Mouse (Mus musculus) heart, embryonic 16.5 days (tissue): ENCODE results near the gene D930048N14Rik. TPM values are rescaled to one million over a fixed set of nuclear protein-coding genes. Genes with fewer than 3 reads are reported as not detected.
"Not testable (repeated sequence)": the region's sequence is repeated elsewhere in the genome, so short reads cannot be mapped to it uniquely, and the experiment has no call there.

ENCODE experiments used
- ATAC-seq: fragments of 200-750 bp; cut with Nextera tagmentation; replicated peaks from 2 replicates; pipeline ENCODE4 v1.8.0; 2017; ENCODE audit warnings: moderate number of reproducible peaks; ENCODE audit not compliant: insufficient read depth, low FRiP score; ENCODE audit errors: extremely low read depth
- H3K27ac ChIP-seq: fragments of 300-500 bp; sonication (generic); 2 replicates; pipeline ENCODE4 v1.5.1; 2014; ENCODE audit warnings: mild to moderate bottlenecking, low read length, control low read depth, moderate library complexity
- H3K27me3 ChIP-seq: fragments of 300-500 bp; sonication (generic); 2 replicates; pipeline ENCODE4 v1.6.1; 2014; ENCODE audit warnings: low read length, mixed read lengths; ENCODE audit not compliant: control insufficient read depth, insufficient read depth
- H3K36me3 ChIP-seq: fragments of 300-500 bp; sonication (generic); 2 replicates; pipeline ENCODE4 v1.6.1; 2014; ENCODE audit not compliant: control insufficient read depth, insufficient read depth
- H3K4me1 ChIP-seq: fragments of 300-500 bp; sonication (generic); 2 replicates; pipeline ENCODE4 v1.6.1; 2014; ENCODE audit warnings: low read length, mixed read lengths; ENCODE audit not compliant: control insufficient read depth, insufficient read depth
- H3K4me2 ChIP-seq: fragments of 300-500 bp; sonication (generic); 2 replicates; pipeline ENCODE4 v1.6.1; 2014; ENCODE audit warnings: low read depth, mild to moderate bottlenecking, control low read depth, low read length
- H3K4me3 ChIP-seq: fragments of 300-500 bp; sonication (generic); 2 replicates; pipeline ENCODE4 v1.5.1; 2014; ENCODE audit warnings: mild to moderate bottlenecking, control low read depth, low read length
- H3K9ac ChIP-seq: fragments of 300-500 bp; sonication (generic); 2 replicates; pipeline ENCODE4 v1.6.1; 2014; ENCODE audit warnings: low read length, control low read depth
- H3K9me3 ChIP-seq: fragments of 300-500 bp; sonication (generic); replicated peaks from 2 replicates; pipeline ENCODE4 v1.6.1; 2016; ENCODE audit warnings: low read length; ENCODE audit not compliant: control insufficient read depth
- WGBS: fragments of 180-500 bp; shearing (Covaris S2); extraction: QIAGEN DNeasy Blood & Tissue Kit; methylation state at CpG from one replicate; pipeline ENCODE4 v1.1.7; 2014; 5-methylcytosine and 5-hydroxymethylcytosine counted together
- polyA plus RNA-seq: library from polyadenylated mRNA; unstranded; fragments of >200 nt; fragmentation: Nextera tagmentation; extraction: Ambion mirVana; gene quantifications from 2 replicates; pipeline ENCODE4 v1.2.1, GENCODE M21; 2015

Gene D930048N14Rik
- polyA plus RNA-seq, 1 experiment from 2014 or later: 1.3 TPM

DNA sequence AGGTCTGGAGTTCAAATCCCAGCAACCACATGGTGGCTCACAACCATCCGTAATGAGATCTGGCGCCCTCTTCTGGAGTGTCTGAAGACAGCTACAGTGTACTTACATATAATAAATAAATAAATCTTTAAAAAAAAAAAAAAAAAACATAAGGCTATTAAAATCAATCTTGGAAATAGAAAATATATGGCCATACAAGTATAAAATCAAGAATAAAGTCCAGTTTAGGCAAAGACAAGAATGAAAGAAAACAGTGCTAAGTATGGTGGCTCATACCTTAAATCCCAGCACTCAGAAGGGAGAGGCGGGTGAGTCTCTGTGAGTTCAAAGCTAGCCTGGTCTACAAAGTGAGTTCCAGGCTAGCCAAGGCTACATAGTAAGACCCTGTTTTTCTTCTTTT, 39.8 kb downstream of the D930048N14Rik start:
- 100% methylated on average over 1 of the region's 3 CpGs for WGBS

DNA sequence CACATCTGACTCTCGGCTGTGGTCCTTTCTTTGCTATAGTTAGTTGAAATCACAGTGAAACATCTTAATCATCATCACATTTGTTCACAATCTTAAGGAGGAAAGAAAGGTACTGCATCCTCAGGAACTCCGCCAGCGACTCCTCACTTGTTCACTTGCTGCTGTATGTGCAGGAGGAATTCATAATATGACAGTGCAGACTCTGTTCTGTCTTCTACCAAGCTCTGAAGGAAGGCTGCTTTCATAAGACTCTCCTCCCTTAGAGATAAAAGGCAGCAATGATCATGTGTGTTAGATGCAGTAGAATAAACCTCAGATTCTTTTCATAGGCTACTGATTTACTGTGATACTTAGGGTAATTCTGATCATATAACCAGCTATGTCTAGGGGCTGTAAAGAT, 44.2 kb downstream of the D930048N14Rik start:
- Histone ChIP-seq H3K27ac (no peak overlapping the region), H3K4me1 (no peaks in the 10 kb centered on the region), H3K9ac (no peak overlapping the region), H3K4me3 (no peak overlapping the region), H3K27me3 (no peaks in the 10 kb centered on the region), H3K36me3 (peaks cover 33% of the 10 kb centered on the region), H3K4me2 (no peak overlapping the region), H3K9me3 (no peaks in the 10 kb centered on the region)
- WGBS: 97% methylated on average over 3 of the region's 3 CpGs
- no peak for ATAC-seq

More for the DNA sequence above, 39.8 kb downstream of the D930048N14Rik start:
- not testable (repeated sequence) for H3K9ac ChIP-seq, H3K4me3 ChIP-seq, H3K4me2 ChIP-seq, H3K27me3 ChIP-seq, H3K27ac ChIP-seq, H3K4me1 ChIP-seq, ATAC-seq, H3K9me3 ChIP-seq, H3K36me3 ChIP-seq

DNA sequence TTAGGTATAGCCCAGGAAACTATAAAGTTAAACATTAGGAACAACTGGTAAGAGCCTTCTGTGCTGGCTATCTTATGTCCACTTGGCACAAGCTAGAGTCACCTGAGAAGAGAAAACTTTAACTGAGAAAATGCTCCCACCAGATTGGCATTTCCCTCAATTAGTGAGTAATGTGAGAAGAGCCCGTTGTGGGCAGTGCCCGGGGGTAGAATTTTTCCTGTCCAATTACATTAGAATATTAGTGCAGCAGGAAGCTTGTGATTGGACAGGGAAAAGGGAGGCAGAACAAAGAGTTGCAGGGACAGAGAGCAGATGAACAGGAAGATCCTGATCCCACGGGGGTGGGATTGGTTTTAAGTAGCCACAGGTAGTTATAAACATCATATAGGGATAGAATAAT, 52.1 kb downstream of the D930048N14Rik start:
- no peak for ATAC-seq
- H3K27ac ChIP-seq: no peak overlapping the region
- H3K4me1 ChIP-seq: no peaks in the 10 kb centered on the region
- H3K9ac ChIP-seq: no peak overlapping the region
- H3K9me3 ChIP-seq: no peaks in the 10 kb centered on the region
- peaks cover 49% of the 10 kb centered on the region for H3K36me3 ChIP-seq
- no peak overlapping the region for H3K4me3 ChIP-seq
- no peaks in the 10 kb centered on the region for H3K27me3 ChIP-seq
- 81% methylated on average over 3 of the region's 3 CpGs for WGBS
- H3K4me2 ChIP-seq: no peak overlapping the region

DNA sequence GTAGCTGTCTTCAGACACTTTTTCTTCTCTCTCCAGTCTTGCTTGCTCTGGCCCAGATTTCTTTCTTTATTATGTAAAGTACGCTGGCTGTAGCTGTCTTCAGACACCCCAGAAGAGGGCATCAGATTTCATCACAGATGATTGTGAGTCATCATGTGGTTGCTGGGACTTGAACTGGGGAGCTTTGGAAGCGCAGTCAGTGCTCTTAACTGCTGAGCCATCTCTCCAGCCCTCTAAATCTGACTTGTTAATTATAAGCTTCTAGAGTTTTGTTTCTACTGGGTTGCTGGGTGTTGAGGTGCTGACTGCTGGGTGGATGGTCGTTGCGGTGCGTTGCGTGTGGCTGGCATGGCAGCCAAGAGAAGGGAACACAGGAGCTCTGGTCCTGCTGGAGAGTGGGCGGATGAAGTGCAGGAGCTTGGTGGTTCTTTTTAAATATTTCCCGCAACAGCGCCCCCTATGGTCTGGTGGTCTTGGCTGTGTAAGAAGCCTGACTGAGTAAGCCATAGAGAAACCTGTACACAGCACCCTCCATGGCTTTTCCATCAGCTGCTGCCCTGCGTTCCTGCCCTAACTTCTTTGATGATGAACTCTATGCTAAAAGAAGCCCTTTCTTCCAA, 52.7 kb downstream of the D930048N14Rik start:
- WGBS: 68% methylated on average over 10 of the region's 10 CpGs
- no peaks in the 10 kb centered on the region for H3K4me1 ChIP-seq

DNA sequence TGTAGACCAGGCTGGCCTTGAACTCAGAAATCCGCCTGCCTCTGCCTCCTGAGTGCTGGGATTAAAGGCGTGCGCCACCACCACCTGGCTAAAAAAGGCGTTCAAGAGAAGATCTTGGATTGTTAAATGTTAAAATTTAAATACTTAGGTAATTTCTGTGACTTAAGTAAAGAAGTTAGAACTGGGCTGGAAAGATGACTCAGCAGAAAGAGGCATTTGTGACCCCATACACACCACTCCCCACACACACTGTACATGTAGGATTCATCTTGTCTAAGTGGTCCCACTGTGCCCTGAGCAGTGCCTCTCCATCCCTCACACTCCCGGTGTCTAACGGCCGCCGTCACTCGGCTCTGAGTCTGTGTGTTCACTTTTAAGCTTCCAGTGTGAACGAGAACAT, 55.7 kb downstream of the D930048N14Rik start:
- 87% methylated on average over 10 of the region's 10 CpGs for WGBS
- no peaks in the 10 kb centered on the region for H3K4me1 ChIP-seq
- H3K9me3 ChIP-seq: no peaks in the 10 kb centered on the region
- H3K9ac ChIP-seq: no peak overlapping the region
- H3K36me3 ChIP-seq: peaks cover 32% of the 10 kb centered on the region
- no peak overlapping the region for H3K4me2 ChIP-seq
- H3K27me3 ChIP-seq: no peaks in the 10 kb centered on the region
- no peak overlapping the region for H3K4me3 ChIP-seq
- no peak for ATAC-seq
- H3K27ac ChIP-seq: no peak overlapping the region

More for the DNA sequence above, 52.7 kb downstream of the D930048N14Rik start:
- Histone ChIP-seq H3K36me3 (peaks cover 44% of the 10 kb centered on the region), H3K4me3 (no peak overlapping the region), H3K9me3 (no peaks in the 10 kb centered on the region), H3K9ac (no peak overlapping the region), H3K4me2 (no peak overlapping the region), H3K27me3 (no peaks in the 10 kb centered on the region), H3K27ac (no peak overlapping the region)
- no peak for ATAC-seq

DNA sequence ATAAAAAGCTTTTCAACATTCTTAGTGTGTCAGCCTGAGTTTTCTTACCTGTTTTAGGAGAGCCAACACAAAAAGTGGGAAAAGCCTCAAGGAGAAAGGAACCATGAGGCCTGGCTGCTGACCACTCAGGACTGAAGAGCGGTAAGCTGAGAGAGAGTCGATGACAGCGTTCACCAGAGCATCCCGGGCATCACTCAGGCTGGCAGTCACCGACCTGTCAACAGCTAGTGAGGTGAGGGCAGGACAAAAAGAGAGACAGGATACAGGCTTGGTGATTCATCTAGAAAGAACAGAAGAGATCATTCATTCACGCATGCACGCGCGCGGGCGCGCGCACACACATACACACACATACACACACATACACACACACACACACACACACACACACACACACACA, 56.3 kb downstream of the D930048N14Rik start:
- Histone ChIP-seq H3K4me2 (no peak overlapping the region), H3K9ac (no peak overlapping the region), H3K4me3 (no peak overlapping the region), H3K27ac (no peak overlapping the region), H3K27me3 (no peaks in the 10 kb centered on the region), H3K36me3 (peaks cover 33% of the 10 kb centered on the region), H3K9me3 (no peaks in the 10 kb centered on the region), H3K4me1 (no peaks in the 10 kb centered on the region)
- ATAC-seq: no peak
- WGBS: 65% methylated on average over 10 of the region's 13 CpGs

Other genes with a start within 250 kb of the D930048N14Rik start
- gene Phykpl, start 66.2 kb upstream of the D930048N14Rik start, polyA plus RNA-seq: 15.0 TPM in 2 replicates
- gene Hnrnpab, start 44.1 kb upstream of the D930048N14Rik start, polyA plus RNA-seq: 251 and 280 TPM in 2 replicates
- 77.9 and 88.1 TPM in 2 replicates for gene Nhp2, start 31.2 kb upstream of the D930048N14Rik start, polyA plus RNA-seq
- gene Rmnd5b, start 15.1 kb upstream of the D930048N14Rik start, polyA plus RNA-seq: 37.1 and 38.2 TPM in 2 replicates
- gene N4bp3, start 112 bp upstream of the D930048N14Rik start, polyA plus RNA-seq: 21.6 and 25.8 TPM in 2 replicates
- gene 0610009B22Rik, start 37.9 kb downstream of the D930048N14Rik start, polyA plus RNA-seq: 66.3 and 75.5 TPM in 2 replicates
- 9.7 and 10.7 TPM in 2 replicates for gene Sec24a, start 112.7 kb downstream of the D930048N14Rik start, polyA plus RNA-seq
- gene Sar1b, start 112.7 kb downstream of the D930048N14Rik start, polyA plus RNA-seq: 136 and 138 TPM in 2 replicates
- 1.4 and 1.6 TPM in 2 replicates for gene Jade2, start 206.7 kb downstream of the D930048N14Rik start, polyA plus RNA-seq